In the genomic region with DNA sequence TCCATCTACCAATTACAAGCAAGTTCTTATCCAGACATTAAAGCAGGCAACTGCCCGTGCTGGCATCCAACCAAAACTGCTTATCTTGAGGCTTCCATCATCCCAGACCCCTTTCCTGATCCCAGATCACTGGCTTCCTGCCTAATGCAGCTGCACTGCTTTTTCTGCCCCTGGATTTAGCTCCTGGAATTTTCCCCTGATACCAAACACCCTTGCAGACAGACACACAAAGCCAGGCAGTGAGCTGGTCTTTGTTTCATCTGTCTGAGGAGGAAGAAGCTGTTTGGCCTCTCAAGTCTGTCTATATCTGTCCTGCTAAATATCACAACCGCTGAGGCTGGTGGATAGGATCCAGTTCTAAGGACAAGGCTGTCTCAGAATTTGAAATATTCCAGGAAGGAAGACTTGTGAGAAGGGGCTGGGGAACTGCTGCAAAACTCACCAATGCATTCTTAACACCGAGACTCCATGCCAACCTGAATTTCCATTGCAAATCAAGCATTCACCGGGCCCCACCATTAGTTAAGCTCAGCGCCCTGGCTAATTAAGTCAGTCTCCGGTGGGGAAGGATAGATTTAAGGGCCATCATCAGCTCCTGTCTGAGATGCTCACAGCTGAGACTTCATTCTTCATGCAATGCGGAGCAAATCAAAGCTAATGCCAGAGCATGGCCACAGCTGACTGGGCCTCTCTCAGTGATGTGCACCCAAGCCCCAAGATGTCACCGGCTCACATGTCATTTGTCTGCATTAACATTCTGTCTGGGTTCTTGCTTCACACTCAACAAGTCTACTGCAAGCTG, we compare ENCODE assay signal across 9 mouse cellular contexts.
A peak's percentile ranks its signal among the peaks of the same experiment; 100 is the strongest.
DNase-seq lines count a peak whose midpoint lies in the region; ATAC-seq and TF ChIP-seq lines count a peak whose summit lies in the region.
"Had no signal": no experiment of that assay in that cellular context is flagged by ENCODE, and none has a peak within 500 bp of the region (broad histone marks: within the 10 kb centered on the region; RNA-seq: fewer than 3 reads in every experiment).

No protein-coding gene starts in this region.

- H3K27ac ChIP-seq in heart, adult 2 months, result peak overlapping the region; percentile 33; the same call in 1 of the 2 replicates
- peak overlapping the region; percentile 5; the same call in 1 of the 2 replicates for H3K27ac ChIP-seq in embryonic fibroblast, embryonic 13.5 days (ENCODE audit: insufficient read depth, low read length)
- peak overlapping the region; percentile 78 for H3K27ac ChIP-seq in hindbrain, embryonic 15.5 days (replicated peaks)
- H3K27ac ChIP-seq in stomach, embryonic 16.5 days (ENCODE audit: low read length), result peak overlapping the region; percentile 58
- H3K27ac ChIP-seq: liver, embryonic 14.5 days had no signal

- no peak for TF ChIP-seq CTCF in heart, adult 2 months (IDR thresholded peaks at IDR 0.05)
- TF ChIP-seq CTCF in embryonic fibroblast, embryonic 13.5 days (IDR thresholded peaks at IDR 0.05; ENCODE audit: borderline replicate concordance, insufficient read depth, low read length), result no peak

- H3K4me3 ChIP-seq in heart, adult 2 months, result no peak overlapping the region
- no peak overlapping the region for H3K4me3 ChIP-seq in embryonic fibroblast, embryonic 13.5 days (ENCODE audit: insufficient read depth, low read length)
- no peak overlapping the region for H3K4me3 ChIP-seq in hindbrain, embryonic 15.5 days
- H3K4me3 ChIP-seq in stomach, embryonic 16.5 days (replicated peaks; ENCODE audit: low read length), result no peak overlapping the region

- no peak overlapping the region for H3K9ac ChIP-seq in heart, adult 2 months (ENCODE audit: low read depth, low read length)
- H3K9ac ChIP-seq in hindbrain, embryonic 15.5 days, result no peak overlapping the region
- H3K9ac ChIP-seq in stomach, embryonic 16.5 days (ENCODE audit: low read length), result no peak overlapping the region
- H3K9ac ChIP-seq: liver, embryonic 14.5 days had no signal

- H3K9me3 ChIP-seq in hindbrain, embryonic 15.5 days, result no peaks in the 10 kb centered on the region
- no peaks in the 10 kb centered on the region for H3K9me3 ChIP-seq in stomach, embryonic 16.5 days (replicated peaks; ENCODE audit: control insufficient read depth, low read length)

- 29% methylated on average over 8 of the region's 8 CpGs for WGBS in heart, adult 2 months
- WGBS in hindbrain, embryonic 15.5 days, result 8% methylated on average over 8 of the region's 8 CpGs
- WGBS in stomach, embryonic 16.5 days, result 35% methylated on average over 8 of the region's 8 CpGs

- TF ChIP-seq POLR2A in heart, adult 2 months (IDR thresholded peaks at IDR 0.05; ENCODE audit: insufficient read depth, low read depth, low read length), result no peak
- TF ChIP-seq POLR2A in embryonic fibroblast, embryonic 13.5 days (IDR thresholded peaks at IDR 0.05; ENCODE audit: low read depth, low read length), result no peak

- peaks cover 18% of the 10 kb centered on the region for H3K4me1 ChIP-seq in heart, adult 2 months (ENCODE audit: control insufficient read depth, insufficient read depth, low read length)
- H3K4me1 ChIP-seq in embryonic fibroblast, embryonic 13.5 days (ENCODE audit: control insufficient read depth, insufficient read depth, low read length), result peaks cover 24% of the 10 kb centered on the region
- H3K4me1 ChIP-seq in hindbrain, embryonic 15.5 days (replicated peaks), result peaks cover 84% of the 10 kb centered on the region
- peaks cover 44% of the 10 kb centered on the region for H3K4me1 ChIP-seq in stomach, embryonic 16.5 days (ENCODE audit: control insufficient read depth, insufficient read depth, low read length)

- no peak for DNase-seq in heart, adult 2 months
- no peak for DNase-seq in heart, postnatal 25 days (ENCODE audit: low spot score)
- peak; percentile 59 for DNase-seq in lung, postnatal 10 days
- DNase-seq in adrenal gland, adult 18-20 months (ENCODE audit: low spot score in 2 of 2), result no peak
- DNase-seq in thymus, postnatal 10 days (ENCODE audit: low spot score in 2 of 2), result no peak

- H3K27me3 ChIP-seq in heart, adult 2 months (ENCODE audit: control insufficient read depth, insufficient read depth, low read length), result no peaks in the 10 kb centered on the region
- no peaks in the 10 kb centered on the region for H3K27me3 ChIP-seq in hindbrain, embryonic 15.5 days
- no peaks in the 10 kb centered on the region for H3K27me3 ChIP-seq in stomach, embryonic 16.5 days (ENCODE audit: control insufficient read depth, insufficient read depth, low read length)

- intact Hi-C loops in heart, adult 2 months (cut with DNase I), result no loop called here
- intact Hi-C loops in heart, postnatal 25 days (cut with DNase I), result no loop called here

- no peaks in the 10 kb centered on the region for H3K36me3 ChIP-seq in heart, adult 2 months (ENCODE audit: control insufficient read depth, insufficient read depth, low read length)
- H3K36me3 ChIP-seq in hindbrain, embryonic 15.5 days, result no peaks in the 10 kb centered on the region
- no peaks in the 10 kb centered on the region for H3K36me3 ChIP-seq in stomach, embryonic 16.5 days (ENCODE audit: control insufficient read depth, insufficient read depth, low read length)

- no peak for TF ChIP-seq EP300 in heart, adult 2 months (IDR thresholded peaks at IDR 0.05; ENCODE audit: insufficient read depth, low read depth, low read length)

- peak; percentile 69 for ATAC-seq in hindbrain, embryonic 15.5 days (ENCODE audit: low FRiP score, low read depth)
- peak; percentile 54; the same call in 1 of the 2 replicates for ATAC-seq in stomach, embryonic 16.5 days (ENCODE audit: insufficient read depth, low FRiP score)

- no peak overlapping the region; the same call in 1 of the 2 replicates for H3K4me2 ChIP-seq in hindbrain, embryonic 15.5 days
- H3K4me2 ChIP-seq in stomach, embryonic 16.5 days (ENCODE audit: low read depth, low read length), result no peak overlapping the region

- H3K79me2 ChIP-seq in heart, adult 2 months (replicated peaks; ENCODE audit: control insufficient read depth, insufficient read depth, low read length), result no peaks in the 10 kb centered on the region

Comparison
In these comparisons a context has a peak if more than half of its experiments do, and no peak if none do; other contexts are left out.
1. H3K27ac ChIP-seq: peak in every context shown above with its lines; median percentile 78 in hindbrain, embryonic 15.5 days; 58 in stomach, embryonic 16.5 days; 33 in heart, adult 2 months; 5 in embryonic fibroblast, embryonic 13.5 days.